Mouse (Mus musculus) leukemia stem cell, adult 10-12 weeks (primary cell): ENCODE data around the gene Slc22a18. TPM values are rescaled to one million over a fixed set of nuclear protein-coding genes. Genes with fewer than 3 reads are reported as not detected.

Source experiments
- polyA plus RNA-seq: library from polyadenylated mRNA; stranded (reverse); fragments of >175 nt; gene quantifications from 2 replicates; pipeline ENCODE4 v1.2.3, GENCODE M21; 2012; ENCODE audit warnings: low replicate concordance

Gene Slc22a18
- 0.30 TPM in 1 of 2 replicates, not detected in the other for polyA plus RNA-seq

GRCm38 (mm10) chr7:143473347-143474101, at the start of gene Slc22a18:
TSS of gene Slc22a18 (plus strand) at chr7:143473736.

GRCm38 (mm10) chr7:143460874-143461273, 12.7 kb upstream of the Slc22a18 start, which contains the start of gene Cdkn1c:
TSS of gene Cdkn1c (minus strand) at chr7:143461050.

GRCm38 (mm10) chr7:143502418-143503200, 29.1 kb downstream of the Slc22a18 start, which contains the start of gene Phlda2:
TSS of gene Phlda2 (minus strand) at chr7:143503150.

Other genes with a start within 250 kb of the Slc22a18 start
- 0.39 and 1.1 TPM in 2 replicates for gene Cdkn1c, start 12.7 kb upstream of the Slc22a18 start, polyA plus RNA-seq
- gene Phlda2, start 29.4 kb downstream of the Slc22a18 start, polyA plus RNA-seq: 11.6 and 16.0 TPM in 2 replicates
- gene Nap1l4, start 75.4 kb downstream of the Slc22a18 start, polyA plus RNA-seq: 22.5 and 50.1 TPM in 2 replicates
- 30.6 and 46.1 TPM in 2 replicates for gene Cars, start 126.4 kb downstream of the Slc22a18 start, polyA plus RNA-seq
- gene Tnfrsf26, start 155.0 kb downstream of the Slc22a18 start, polyA plus RNA-seq: 0.13 TPM in 1 of 2 replicates, not detected in the other
- gene Tnfrsf22, start 175.9 kb downstream of the Slc22a18 start, polyA plus RNA-seq: 0.82 TPM in 1 of 2 replicates, not detected in the other
- gene Tnfrsf23, start 212.1 kb downstream of the Slc22a18 start, polyA plus RNA-seq: 0.16 TPM in 1 of 2 replicates, not detected in the other